Mouse (Mus musculus) hindbrain, embryonic 13.5 days (tissue): ENCODE data around the gene Slc26a8. TPM values are rescaled to one million over a fixed set of nuclear protein-coding genes. Genes with fewer than 3 reads are reported as not detected.

Experiments used
- ATAC-seq: fragments of 200-750 bp; cut with Nextera tagmentation; 2 replicates; pipeline ENCODE4 v1.8.0; 2017; ENCODE audit warnings: moderate TSS enrichment; ENCODE audit not compliant: low FRiP score
- H3K27ac ChIP-seq: fragments of 300-500 bp; sonication (generic); 2 replicates; pipeline ENCODE4 v1.5.1; 2015; ENCODE audit warnings: inconsistent platforms, mild to moderate bottlenecking, moderate library complexity
- H3K27me3 ChIP-seq: fragments of 300-500 bp; sonication (generic); 2 replicates; pipeline ENCODE4 v1.6.1; 2015; ENCODE audit warnings: mild to moderate bottlenecking, inconsistent platforms
- H3K36me3 ChIP-seq: fragments of 300-500 bp; sonication (generic); 2 replicates; pipeline ENCODE4 v1.6.1; 2015; ENCODE audit warnings: mild to moderate bottlenecking, inconsistent platforms
- H3K4me1 ChIP-seq: fragments of 300-500 bp; sonication (generic); replicated peaks from 2 replicates; pipeline ENCODE4 v1.6.1; 2015; ENCODE audit warnings: inconsistent platforms
- H3K4me2 ChIP-seq: fragments of 300-500 bp; sonication (generic); 2 replicates; pipeline ENCODE4 v1.6.1; 2015; ENCODE audit warnings: inconsistent platforms, mild to moderate bottlenecking, moderate library complexity
- H3K4me3 ChIP-seq: fragments of 300-500 bp; sonication (generic); 2 replicates; pipeline ENCODE4 v1.5.1; 2015; ENCODE audit warnings: mild to moderate bottlenecking, inconsistent platforms
- H3K9ac ChIP-seq: fragments of 300-500 bp; sonication (generic); 2 replicates; pipeline ENCODE4 v1.6.1; 2015; ENCODE audit warnings: mild to moderate bottlenecking, inconsistent platforms
- H3K9me3 ChIP-seq: fragments of 300-500 bp; sonication (generic); 2 replicates; pipeline ENCODE4 v1.6.1; 2016; ENCODE audit warnings: inconsistent platforms
- WGBS: fragments of 180-500 bp; shearing (Covaris S2); methylation state at CpG from one replicate; pipeline ENCODE4 v1.1.7; 2015; 5-methylcytosine and 5-hydroxymethylcytosine counted together
- polyA plus RNA-seq: library from polyadenylated mRNA; unstranded; fragments of >200 nt; fragmentation: Nextera tagmentation; extraction: Ambion mirVana; gene quantifications from 2 replicates; pipeline ENCODE4 v1.2.1, GENCODE M21; 2015

Gene Slc26a8
- polyA plus RNA-seq, 1 experiment from 2014 or later, result 1.1 TPM

GRCm38 (mm10) chr17:28628248-28629124 is 61.5 kb downstream of the Slc26a8 start:
- no peak overlapping the region for H3K4me3 ChIP-seq
- H3K36me3 ChIP-seq, result no peaks in the 10 kb centered on the region
- H3K9me3 ChIP-seq, result no peaks in the 10 kb centered on the region
- H3K9ac ChIP-seq, result no peak overlapping the region
- no peak overlapping the region for H3K4me2 ChIP-seq
- WGBS, result 62% methylated on average over 10 of the region's 10 CpGs
- ATAC-seq, result no peak
- no peak overlapping the region for H3K27ac ChIP-seq
- H3K4me1 ChIP-seq, result 0 out of 2 replicates have a peak, but pooled peaks cover 6% of the 10 kb centered on the region
- H3K27me3 ChIP-seq, result no peaks in the 10 kb centered on the region

GRCm38 (mm10) chr17:28626937-28627336 is 63.1 kb downstream of the Slc26a8 start:
- H3K27ac ChIP-seq, result no peak overlapping the region
- H3K4me2 ChIP-seq, result no peak overlapping the region
- 0 out of 2 replicates have a peak, but pooled peaks cover 6% of the 10 kb centered on the region for H3K4me1 ChIP-seq
- 84% methylated on average over 2 of the region's 2 CpGs for WGBS
- H3K9me3 ChIP-seq, result no peaks in the 10 kb centered on the region
- no peak overlapping the region for H3K4me3 ChIP-seq
- no peaks in the 10 kb centered on the region for H3K27me3 ChIP-seq
- ATAC-seq, result no peak
- H3K36me3 ChIP-seq, result no peaks in the 10 kb centered on the region
- no peak overlapping the region for H3K9ac ChIP-seq

GRCm38 (mm10) chr17:28625327-28625726 is 64.7 kb downstream of the Slc26a8 start:
- ATAC-seq, result no peak
- H3K9ac ChIP-seq, result no peak overlapping the region
- 93% methylated on average over 15 of the region's 15 CpGs for WGBS
- no peak overlapping the region for H3K4me3 ChIP-seq
- no peak overlapping the region for H3K4me2 ChIP-seq
- H3K36me3 ChIP-seq, result no peaks in the 10 kb centered on the region; the same call in 1 of the 2 replicates
- no peaks in the 10 kb centered on the region for H3K27me3 ChIP-seq
- no peaks in the 10 kb centered on the region for H3K9me3 ChIP-seq
- H3K27ac ChIP-seq, result no peak overlapping the region
- H3K4me1 ChIP-seq, result peaks cover 18% of the 10 kb centered on the region

- WGBS, result 88% methylated on average over 2 of the region's 2 CpGs
- Histone ChIP-seq H3K4me3 (no peak overlapping the region), H3K9me3 (no peaks in the 10 kb centered on the region), H3K4me2 (no peak overlapping the region), H3K27ac (no peak overlapping the region), H3K36me3 (peaks cover 5% of the 10 kb centered on the region), H3K27me3 (no peaks in the 10 kb centered on the region), H3K4me1 (peaks cover 23% of the 10 kb centered on the region), H3K9ac (no peak overlapping the region)
- ATAC-seq, result no peak
Measured at GRCm38 (mm10) chr17:28624841-28625240, 65.2 kb downstream of the Slc26a8 start.

- Histone ChIP-seq H3K9ac (peak within 1 kb of the TSS; percentile 96), H3K27ac (peak within 1 kb of the TSS; percentile 93), H3K4me1 (peaks cover 38% of the 10 kb centered on the region), H3K36me3 (peaks cover 13% of the 10 kb centered on the region), H3K4me3 (peak within 1 kb of the TSS; percentile 99), H3K27me3 (no peaks in the 10 kb centered on the region), H3K9me3 (no peaks in the 10 kb centered on the region), H3K4me2 (peak within 1 kb of the TSS; percentile 81)
- WGBS, result under 1% methylated on average over 39 of the region's 53 CpGs
- peak; percentile 96 for ATAC-seq
Measured at GRCm38 (mm10) chr17:28622300-28622759, 67.7 kb downstream of the Slc26a8 start, which contains the start of gene Srpk1. TSS of gene Srpk1 (minus strand) at chr17:28622709.

GRCm38 (mm10) chr17:28621381-28622299 is 68.4 kb downstream of the Slc26a8 start:
- no peaks in the 10 kb centered on the region for H3K9me3 ChIP-seq
- H3K9ac ChIP-seq, result peak overlapping the region; percentile 96
- H3K4me1 ChIP-seq, result peaks cover 40% of the 10 kb centered on the region
- peak; percentile 79 for ATAC-seq
- H3K27me3 ChIP-seq, result no peaks in the 10 kb centered on the region
- peak overlapping the region; percentile 81 for H3K4me2 ChIP-seq
- H3K36me3 ChIP-seq, result peaks cover 13% of the 10 kb centered on the region
- WGBS, result under 1% methylated on average over 76 of the region's 78 CpGs
- peak overlapping the region; percentile 99 for H3K4me3 ChIP-seq
- peak overlapping the region; percentile 93 for H3K27ac ChIP-seq

GRCm38 (mm10) chr17:28618775-28619174 is 71.3 kb downstream of the Slc26a8 start:
- 100% methylated on average over 1 of the region's 1 CpGs for WGBS
- no peak overlapping the region for H3K4me3 ChIP-seq
- no peak overlapping the region for H3K9ac ChIP-seq
- H3K4me2 ChIP-seq, result no peak overlapping the region
- no peak overlapping the region for H3K27ac ChIP-seq
- ATAC-seq, result no peak
- H3K4me1 ChIP-seq, result peaks cover 42% of the 10 kb centered on the region
- H3K9me3 ChIP-seq, result no peaks in the 10 kb centered on the region
- H3K36me3 ChIP-seq, result peaks cover 24% of the 10 kb centered on the region
- H3K27me3 ChIP-seq, result no peaks in the 10 kb centered on the region

GRCm38 (mm10) chr17:28618124-28618523 is 71.9 kb downstream of the Slc26a8 start:
- H3K9me3 ChIP-seq, result no peaks in the 10 kb centered on the region
- 87% methylated on average over 7 of the region's 7 CpGs for WGBS
- no peak for ATAC-seq
- no peaks in the 10 kb centered on the region for H3K27me3 ChIP-seq
- peaks cover 24% of the 10 kb centered on the region for H3K36me3 ChIP-seq
- H3K4me1 ChIP-seq, result peaks cover 42% of the 10 kb centered on the region
- no peak overlapping the region for H3K27ac ChIP-seq
- no peak overlapping the region for H3K4me3 ChIP-seq
- no peak overlapping the region for H3K4me2 ChIP-seq
- H3K9ac ChIP-seq, result no peak overlapping the region

- Histone ChIP-seq H3K4me2 (no peak overlapping the region), H3K9ac (no peak overlapping the region), H3K36me3 (peaks cover 24% of the 10 kb centered on the region), H3K9me3 (no peaks in the 10 kb centered on the region), H3K27ac (no peak overlapping the region), H3K4me1 (peaks cover 42% of the 10 kb centered on the region), H3K27me3 (no peaks in the 10 kb centered on the region), H3K4me3 (no peak overlapping the region)
- no peak for ATAC-seq
- WGBS, result 89% methylated on average over 10 of the region's 10 CpGs
Measured at GRCm38 (mm10) chr17:28617636-28618035, 72.4 kb downstream of the Slc26a8 start.

GRCm38 (mm10) chr17:28615332-28615731 is 74.7 kb downstream of the Slc26a8 start:
- 98% methylated on average over 4 of the region's 4 CpGs for WGBS
- no peak overlapping the region for H3K4me2 ChIP-seq

GRCm38 (mm10) chr17:28613096-28613495 is 76.9 kb downstream of the Slc26a8 start:
- ATAC-seq, result no peak
- Histone ChIP-seq H3K4me2 (no peak overlapping the region), H3K9ac (no peak overlapping the region), H3K27ac (no peak overlapping the region), H3K27me3 (no peaks in the 10 kb centered on the region), H3K36me3 (peaks cover 15% of the 10 kb centered on the region), H3K4me1 (peaks cover 11% of the 10 kb centered on the region), H3K4me3 (no peak overlapping the region), H3K9me3 (no peaks in the 10 kb centered on the region)
- 93% methylated on average over 6 of the region's 6 CpGs for WGBS

More at GRCm38 (mm10) chr17:28615332-28615731, 74.7 kb downstream of the Slc26a8 start:
- H3K27ac ChIP-seq, result no peak overlapping the region
- no peak overlapping the region for H3K4me3 ChIP-seq
- H3K27me3 ChIP-seq, result no peaks in the 10 kb centered on the region
- H3K4me1 ChIP-seq, result peaks cover 29% of the 10 kb centered on the region
- peaks cover 24% of the 10 kb centered on the region for H3K36me3 ChIP-seq
- H3K9me3 ChIP-seq, result no peaks in the 10 kb centered on the region
- H3K9ac ChIP-seq, result no peak overlapping the region
- no peak for ATAC-seq

- Histone ChIP-seq H3K4me1 (peaks cover 6% of the 10 kb centered on the region; the same call in 1 of the 2 replicates), H3K27me3 (no peaks in the 10 kb centered on the region), H3K9ac (no peak overlapping the region), H3K27ac (no peak overlapping the region), H3K9me3 (no peaks in the 10 kb centered on the region), H3K4me3 (no peak overlapping the region), H3K36me3 (peaks cover 19% of the 10 kb centered on the region), H3K4me2 (no peak overlapping the region)
- WGBS, result 85% methylated on average over 2 of the region's 2 CpGs
- no peak for ATAC-seq
Measured at GRCm38 (mm10) chr17:28612603-28613002, 77.4 kb downstream of the Slc26a8 start.
